Mouse (Mus musculus) liver, adult 2 months (tissue): ENCODE results near the gene Il22ra2.

Source experiments
- CTCF ChIP-seq: fragments of 200-500 bp; IDR thresholded peaks from 2 replicates; pipeline ENCODE4 v1.5.1; 2011; ENCODE audit warnings: low read depth, low read length, control low read depth
- POLR2A ChIP-seq: fragments of 200-500 bp; IDR thresholded peaks from 2 replicates; pipeline ENCODE4 v1.6.1; 2011; ENCODE audit warnings: low read length, control low read depth; ENCODE audit not compliant: insufficient read depth; ENCODE audit errors: extremely low read depth

- TF ChIP-seq CTCF (no peak), POLR2A (no peak)
Measured at GRCm38 (mm10) chr10:19659953-19660352, 38.2 kb downstream of the Il22ra2 start.
